Mouse (Mus musculus) ES-E14 (cell line): ENCODE measurements around the gene Iqgap2. TPM values are rescaled to one million over a fixed set of nuclear protein-coding genes. Genes with fewer than 3 reads are reported as not detected.

ENCODE experiments used
- DNase-seq: peaks from one replicate; pipeline ENCODE4 v3.0.0-alpha.2; 2013; ENCODE audit warnings: low read depth, low spot score
- H3K27ac ChIP-seq: 2 replicates; pipeline ENCODE4 v1.5.1; 2012; ENCODE audit warnings: low read depth, mild to moderate bottlenecking, low read length, moderate library complexity, mixed read lengths; ENCODE audit not compliant: poor library complexity, insufficient read depth, severe bottlenecking
- H3K36me3 ChIP-seq: 2 replicates; pipeline ENCODE4 v1.6.1; 2012; ENCODE audit warnings: mild to moderate bottlenecking, low read length, moderate library complexity, mixed read lengths; ENCODE audit not compliant: control insufficient read depth, poor library complexity, insufficient read depth, severe bottlenecking
- H3K4me1 ChIP-seq, 2 experiments: fragments of 150-350 bp in 1 of 2; sonication (generic) in 1 of 2; 2 replicates each; pipeline ENCODE4 v1.6.1; 2012; ENCODE audit warnings: low read length in 2 of 2, mild to moderate bottlenecking in 1 of 2, mixed read lengths in 1 of 2; ENCODE audit not compliant: control insufficient read depth in 2 of 2, insufficient read depth in 2 of 2, poor library complexity in 1 of 2
- H3K4me3 ChIP-seq, 2 experiments: fragments of 150-350 bp in 1 of 2; sonication (generic) in 1 of 2; 2 replicates each; pipeline ENCODE4 v1.5.1; 2012; ENCODE audit warnings: low read length in 2 of 2, low read depth in 1 of 2, mild to moderate bottlenecking in 1 of 2, mixed read lengths in 1 of 2; ENCODE audit not compliant: insufficient read depth in 1 of 2, poor library complexity in 1 of 2, severe bottlenecking in 1 of 2
- H3K9ac ChIP-seq: 2 replicates; pipeline ENCODE4 v1.6.1; 2012; ENCODE audit warnings: low read depth, mild to moderate bottlenecking, low read length, mixed read lengths; ENCODE audit not compliant: poor library complexity, insufficient read depth, severe bottlenecking
- H3K9me3 ChIP-seq: fragments of 150-350 bp; sonication (generic); 2 replicates; pipeline ENCODE4 v1.6.1; 2012; ENCODE audit warnings: low read depth, mild to moderate bottlenecking, low read length; ENCODE audit not compliant: control insufficient read depth, insufficient read depth
- CHD2 ChIP-seq: IDR thresholded peaks from 2 replicates; pipeline ENCODE4 v1.6.1; 2014; ENCODE audit warnings: mild to moderate bottlenecking, low read depth, low read length, inconsistent platforms
- HCFC1 ChIP-seq: IDR thresholded peaks from 2 replicates; pipeline ENCODE4 v1.6.1; 2012; ENCODE audit warnings: low read length, inconsistent platforms, borderline replicate concordance; ENCODE audit not compliant: insufficient read depth
- MAFK ChIP-seq: IDR thresholded peaks from 2 replicates; pipeline ENCODE4 v1.6.1; 2014; ENCODE audit warnings: mild to moderate bottlenecking, low read depth, low read length, inconsistent platforms; ENCODE audit not compliant: insufficient read depth
- ZC3H11A ChIP-seq: IDR thresholded peaks from 2 replicates; pipeline ENCODE4 v1.6.1; 2012; ENCODE audit warnings: low read depth, mild to moderate bottlenecking, inconsistent platforms, low read length, borderline replicate concordance
- ZNF384 ChIP-seq: IDR thresholded peaks from 2 replicates; pipeline ENCODE4 v1.6.1; 2012; ENCODE audit warnings: low read depth, low read length, inconsistent platforms
- in situ Hi-C, 2 experiments: fragments of 600-800 bp; cut with MboI; formaldehyde crosslinking; loops; one replicate each; pipeline ENCODE4 v1.15.1; 2025; ENCODE audit warnings: low sequenced_read_pairs in 2 of 2, inconsistent platforms in 1 of 2; ENCODE audit not compliant: unreplicated experiment in 2 of 2
- total RNA-seq: library from RNA; depleted of rRNA; stranded (reverse); fragments of 300-350 nt; gene quantifications from 2 replicates; pipeline ENCODE4 v1.2.3, GENCODE M21; 2012

The Iqgap2 gene
- total RNA-seq, 1 experiment = 15.0 TPM

DNA sequence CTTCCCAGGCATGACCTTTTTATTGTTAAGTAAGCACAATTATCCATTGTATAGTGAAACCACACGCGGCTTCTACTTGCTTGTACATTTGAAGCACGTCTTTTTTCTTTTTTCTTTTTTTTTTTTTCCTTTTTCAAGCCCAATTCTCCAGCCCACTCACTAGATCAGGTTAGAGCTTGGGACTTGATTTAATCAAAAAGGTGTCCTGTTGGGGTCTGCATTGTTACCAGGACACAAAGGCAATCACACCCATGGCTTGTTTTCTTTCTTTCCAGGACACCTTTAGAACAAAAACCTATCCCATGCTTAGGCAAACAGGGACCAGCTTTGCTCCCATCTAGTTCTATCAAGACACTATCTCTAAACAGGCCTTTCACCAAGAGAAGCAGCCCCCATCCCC is 59.0 kb downstream of the Iqgap2 start:
- in situ Hi-C loops = no loop called here
- no peak overlapping the region for H3K9ac ChIP-seq
- no peaks in the 10 kb centered on the region for H3K9me3 ChIP-seq
- no peak overlapping the region for H3K4me3 ChIP-seq
- no peak for TF ChIP-seq HCFC1
- TF ChIP-seq ZNF384 = peak; percentile 59; the same call in 1 of the 2 replicates
- peaks cover 5 to 11% of the 10 kb centered on the region in 2 experiments; a peak in 3 of 4 replicates for H3K4me1 ChIP-seq
- no peak for DNase-seq
- H3K27ac ChIP-seq = no peak overlapping the region
- H3K36me3 ChIP-seq = no peaks in the 10 kb centered on the region

DNA sequence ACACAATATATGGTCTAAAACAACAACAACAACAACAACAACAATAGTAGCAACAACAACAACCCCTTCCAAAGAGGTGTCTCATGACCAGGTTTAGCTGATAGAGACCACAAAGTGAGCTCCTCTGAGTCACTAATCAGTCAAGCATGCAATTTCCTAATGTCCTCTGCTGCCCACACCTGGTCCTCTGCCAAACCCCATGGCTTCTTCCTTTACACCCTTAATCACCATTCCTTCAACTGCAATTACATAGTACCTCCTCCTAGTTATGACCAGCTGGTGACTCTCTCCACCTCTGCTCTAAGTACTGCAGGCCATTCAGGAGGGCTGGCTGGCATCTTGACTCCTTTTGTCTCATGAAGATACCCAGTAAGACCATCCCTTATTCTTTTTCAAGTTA is 60.0 kb downstream of the Iqgap2 start:
- Histone ChIP-seq H3K9ac (no peak overlapping the region), H3K9me3 (no peaks in the 10 kb centered on the region), H3K27ac (no peak overlapping the region), H3K4me1 (peaks cover 5 to 11% of the 10 kb centered on the region in 2 experiments; a peak in 3 of 4 replicates), H3K36me3 (no peaks in the 10 kb centered on the region), H3K4me3 (no peak overlapping the region)
- in situ Hi-C loops = no loop called here
- no peak for DNase-seq
- no peak for TF ChIP-seq ZC3H11A
- TF ChIP-seq CHD2 = no peak
- TF ChIP-seq HCFC1 = no peak
- no peak for TF ChIP-seq MAFK
- no peak for TF ChIP-seq ZNF384

DNA sequence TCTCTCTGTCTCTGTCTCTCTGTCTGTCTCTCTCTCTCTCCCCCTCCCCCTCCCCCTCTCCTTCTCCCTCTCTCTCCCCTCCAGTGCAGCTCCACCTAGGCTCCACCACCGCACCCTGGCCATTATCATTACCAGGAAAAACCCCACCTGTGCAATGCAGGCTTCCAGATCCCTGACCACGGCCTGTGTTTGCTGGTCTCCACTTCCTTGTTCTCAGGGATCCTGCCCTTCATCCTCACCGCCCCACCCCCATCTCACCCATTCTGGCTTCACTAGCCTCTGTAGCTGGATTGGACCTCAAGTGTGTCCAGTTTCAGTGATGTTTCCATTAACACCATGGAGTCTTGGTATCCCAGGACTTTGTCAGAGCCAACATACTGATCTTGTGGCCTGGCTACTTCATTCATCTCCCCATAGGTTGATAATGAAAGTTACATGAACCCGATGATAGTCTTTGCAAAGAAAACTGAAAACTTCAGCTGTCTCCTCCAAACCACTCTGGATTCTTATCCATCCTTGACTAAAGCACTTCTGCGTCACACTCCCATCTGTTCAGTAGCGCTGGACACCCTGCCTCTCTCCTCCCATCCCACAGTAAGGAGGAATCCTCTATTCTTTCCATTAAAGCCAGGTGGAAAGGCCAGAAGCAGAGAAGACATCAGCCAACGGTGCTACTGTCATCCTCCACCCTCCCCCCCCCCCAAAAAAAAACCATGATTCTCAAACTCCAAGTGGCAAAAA is 62.1 kb downstream of the Iqgap2 start:
- H3K36me3 ChIP-seq = no peaks in the 10 kb centered on the region
- no peak overlapping the region for H3K4me3 ChIP-seq
- H3K27ac ChIP-seq = no peak overlapping the region
- peaks cover 5 to 11% of the 10 kb centered on the region in 2 experiments; a peak in 3 of 4 replicates for H3K4me1 ChIP-seq
- DNase-seq = no peak
- in situ Hi-C loops = no loop called here
- TF ChIP-seq CHD2 (no peak), ZC3H11A (no peak), MAFK (no peak), ZNF384 (no peak), HCFC1 (no peak)
- H3K9me3 ChIP-seq = no peaks in the 10 kb centered on the region
- H3K9ac ChIP-seq = no peak overlapping the region

DNA sequence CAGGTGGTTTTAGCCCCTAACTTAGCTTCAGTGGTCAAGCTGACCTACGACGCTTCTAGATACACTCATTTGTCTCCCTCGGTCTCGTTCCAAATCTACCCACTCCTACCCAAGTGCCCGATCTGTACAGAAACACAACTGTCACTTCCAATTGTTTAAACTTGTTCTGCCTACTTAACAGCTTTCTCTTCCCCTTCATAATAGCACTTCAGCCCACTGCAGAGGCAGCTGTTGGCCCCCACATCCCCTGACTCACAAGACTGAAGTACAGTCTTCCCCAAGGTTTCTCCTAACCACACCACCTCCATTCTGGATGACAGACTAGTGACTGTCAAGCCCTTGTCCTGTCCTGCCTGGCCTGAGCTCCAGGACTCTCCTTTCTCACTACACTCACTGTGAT is 63.1 kb downstream of the Iqgap2 start:
- H3K27ac ChIP-seq = no peak overlapping the region
- H3K36me3 ChIP-seq = no peaks in the 10 kb centered on the region
- H3K4me3 ChIP-seq = no peak overlapping the region
- no peak for DNase-seq
- no peaks in the 10 kb centered on the region for H3K9me3 ChIP-seq
- H3K9ac ChIP-seq = no peak overlapping the region
- TF ChIP-seq HCFC1 = no peak
- no peak for TF ChIP-seq MAFK
- TF ChIP-seq ZC3H11A = no peak
- TF ChIP-seq CHD2 = no peak
- TF ChIP-seq ZNF384 = no peak
- peaks cover 5 to 11% of the 10 kb centered on the region in 2 experiments; a peak in 3 of 4 replicates for H3K4me1 ChIP-seq
- in situ Hi-C loops = no loop called here
